Mouse (Mus musculus) erythroblast, adult 5-6 weeks (primary cell): ENCODE results near the gene Olfr1423. TPM values are rescaled to one million over a fixed set of nuclear protein-coding genes. Genes with fewer than 3 reads are reported as not detected.
"Not testable (repeated sequence)": the region's sequence is repeated elsewhere in the genome, so short reads cannot be mapped to it uniquely, and the experiment has no call there.

Experiments used
- ATAC-seq: replicated peaks from 2 replicates; pipeline ENCODE4 v1.8.0; 2016; ENCODE audit warnings: moderate number of reproducible peaks, mild to moderate bottlenecking, moderate TSS enrichment, inconsistent platforms; ENCODE audit not compliant: poor library complexity, low FRiP score, severe bottlenecking
- total RNA-seq, 2 experiments: library from RNA; stranded (forward) in 1 of 2; stranded (reverse) in 1 of 2; fragments of 150-400 nt in 1 of 2; fragments of 200-764, 138-1000 nt in 1 of 2; gene quantifications; 2 replicates each; pipeline versions ENCODE4 v1.2.3 to v1.2.4; 2015 to 2017; ENCODE audit warnings: low replicate concordance in 2 of 2

Gene Olfr1423
- total RNA-seq, 2 experiments from 2014 or later = not detected

GRCm38 (mm10) chr19:12008410-12009380, 32.4 kb downstream of the Olfr1423 start:
- ATAC-seq = no peak

GRCm38 (mm10) chr19:12007105-12007931, 33.8 kb downstream of the Olfr1423 start:
- no peak for ATAC-seq

GRCm38 (mm10) chr19:12006361-12006947, 34.7 kb downstream of the Olfr1423 start:
- ATAC-seq = no peak

GRCm38 (mm10) chr19:12005376-12006360, 35.4 kb downstream of the Olfr1423 start:
- peak; percentile 75 for ATAC-seq

GRCm38 (mm10) chr19:12004216-12005008, 36.7 kb downstream of the Olfr1423 start:
- no peak for ATAC-seq

- ATAC-seq = no peak
Observed at GRCm38 (mm10) chr19:12003568-12003967, 37.5 kb downstream of the Olfr1423 start.

GRCm38 (mm10) chr19:12002791-12003190, 38.3 kb downstream of the Olfr1423 start:
- no peak for ATAC-seq

GRCm38 (mm10) chr19:12002125-12002524, 39.0 kb downstream of the Olfr1423 start:
- no peak for ATAC-seq

GRCm38 (mm10) chr19:12001686-12002085, 39.4 kb downstream of the Olfr1423 start:
- no peak for ATAC-seq

- no peak for ATAC-seq
Observed at GRCm38 (mm10) chr19:11995722-11996448, 45.2 kb downstream of the Olfr1423 start.

GRCm38 (mm10) chr19:11994703-11995431, 46.2 kb downstream of the Olfr1423 start:
- no peak for ATAC-seq

- no peak for ATAC-seq
Observed at GRCm38 (mm10) chr19:11992441-11993029, 48.6 kb downstream of the Olfr1423 start.

- no peak for ATAC-seq
Observed at GRCm38 (mm10) chr19:11992034-11992433, 49.1 kb downstream of the Olfr1423 start.

GRCm38 (mm10) chr19:11989334-11989733, 51.8 kb downstream of the Olfr1423 start:
- no peak for ATAC-seq

- ATAC-seq = no peak
Observed at GRCm38 (mm10) chr19:11987841-11988240, 53.3 kb downstream of the Olfr1423 start.

- ATAC-seq = not testable (repeated sequence)
Observed at GRCm38 (mm10) chr19:11984614-11985013, 56.5 kb downstream of the Olfr1423 start.
